In genomic region chr13:112771447-112772208, GRCm38 (mm10) we compare ENCODE assay signal across 9 mouse cellular contexts. TPM values are rescaled to one million over a fixed set of nuclear protein-coding genes. Genes with fewer than 3 reads are reported as not detected.
DNase-seq lines count a peak whose midpoint lies in the region; ATAC-seq and TF ChIP-seq lines count a peak whose summit lies in the region.
"Had no signal": no experiment of that assay in that cellular context is flagged by ENCODE, and none has a peak within 500 bp of the region (broad histone marks: within the 10 kb centered on the region; RNA-seq: fewer than 3 reads in every experiment).

No protein-coding gene starts in this region.

- H3K27me3 ChIP-seq in liver, embryonic 15.5 days, result peaks cover 10% of the 10 kb centered on the region; the same call in 1 of the 2 replicates
- H3K27me3 ChIP-seq in liver, embryonic 11.5 days (replicated peaks; ENCODE audit: control insufficient read depth, insufficient read depth, low read length), result no peaks in the 10 kb centered on the region
- no peaks in the 10 kb centered on the region for H3K27me3 ChIP-seq in intestine, embryonic 16.5 days (replicated peaks; ENCODE audit: control insufficient read depth, insufficient read depth, low read length)
- H3K27me3 ChIP-seq in myocyte (ENCODE audit: control insufficient read depth, insufficient read depth, insufficient read length), result no peaks in the 10 kb centered on the region

- H3K4me2 ChIP-seq in liver, embryonic 15.5 days, result no peak overlapping the region
- no peak overlapping the region for H3K4me2 ChIP-seq in liver, embryonic 11.5 days
- peak overlapping the region; percentile 19; the same call in 1 of the 2 replicates for H3K4me2 ChIP-seq in intestine, embryonic 16.5 days (ENCODE audit: low read depth, low read length)
- peak overlapping the region; percentile 91 for H3K4me2 ChIP-seq in myocyte (ENCODE audit: low read depth)

- H3K79me2 ChIP-seq in myocyte (ENCODE audit: control insufficient read depth, insufficient read depth), result no peaks in the 10 kb centered on the region

- H3ac ChIP-seq in myocyte (ENCODE audit: control insufficient read depth, insufficient read length), result no peak overlapping the region

- WGBS in liver, embryonic 15.5 days (ENCODE audit: insufficient replicate concordance), result 42% methylated on average over 15 of the region's 15 CpGs
- 46% methylated on average over 15 of the region's 15 CpGs for WGBS in liver, embryonic 11.5 days
- 48% methylated on average over 15 of the region's 15 CpGs for WGBS in intestine, embryonic 16.5 days

- no peaks in the 10 kb centered on the region for H3K36me3 ChIP-seq in liver, embryonic 15.5 days (replicated peaks)
- no peaks in the 10 kb centered on the region for H3K36me3 ChIP-seq in liver, embryonic 11.5 days (ENCODE audit: control insufficient read depth, insufficient read depth, low read length)
- H3K36me3 ChIP-seq in intestine, embryonic 16.5 days (ENCODE audit: control insufficient read depth, insufficient read depth, low read length), result no peaks in the 10 kb centered on the region
- no peaks in the 10 kb centered on the region for H3K36me3 ChIP-seq in myocyte (ENCODE audit: control insufficient read depth, insufficient read depth)

- H3K9ac ChIP-seq in liver, embryonic 15.5 days, result no peak overlapping the region
- no peak overlapping the region for H3K9ac ChIP-seq in liver, embryonic 11.5 days (ENCODE audit: low read depth, low read length)
- no peak overlapping the region for H3K9ac ChIP-seq in intestine, embryonic 16.5 days (ENCODE audit: low read depth, low read length)

- no peak for ATAC-seq in liver, embryonic 15.5 days (ENCODE audit: insufficient read depth)
- no peak for ATAC-seq in liver, embryonic 11.5 days (replicated peaks; ENCODE audit: low FRiP score)
- no peak for ATAC-seq in intestine, embryonic 16.5 days
- ATAC-seq in megakaryocyte-erythroid progenitor cell, adult 5-6 weeks (replicated peaks; ENCODE audit: low FRiP score, low TSS enrichment, poor library complexity, severe bottlenecking), result no peak

- H3K4me3 ChIP-seq in liver, embryonic 15.5 days (replicated peaks), result no peak overlapping the region
- no peak overlapping the region for H3K4me3 ChIP-seq in liver, embryonic 11.5 days (ENCODE audit: low read depth, low read length)
- H3K4me3 ChIP-seq in intestine, embryonic 16.5 days (ENCODE audit: low read length), result no peak overlapping the region
- H3K4me3 ChIP-seq in myocyte, result peak overlapping the region; percentile 11

- H3K9me3 ChIP-seq in liver, embryonic 15.5 days (replicated peaks), result no peaks in the 10 kb centered on the region
- H3K9me3 ChIP-seq in liver, embryonic 11.5 days (ENCODE audit: control insufficient read depth, low read length), result peaks cover 8% of the 10 kb centered on the region; the same call in 1 of the 2 replicates
- peaks cover 6% of the 10 kb centered on the region for H3K9me3 ChIP-seq in intestine, embryonic 16.5 days (ENCODE audit: control insufficient read depth, low read length)

- H3K4me1 ChIP-seq in liver, embryonic 15.5 days (replicated peaks), result peaks cover 7% of the 10 kb centered on the region; the same call in 1 of the 2 replicates
- H3K4me1 ChIP-seq in liver, embryonic 11.5 days (replicated peaks; ENCODE audit: control insufficient read depth, insufficient read depth, low read length), result no peaks in the 10 kb centered on the region
- H3K4me1 ChIP-seq in intestine, embryonic 16.5 days (ENCODE audit: control insufficient read depth, insufficient read depth, low read length), result peaks cover 9% of the 10 kb centered on the region

- DNase-seq in liver, embryonic 11.5 days (ENCODE audit: low spot score), result no peak
- DNase-seq in adrenal gland, postnatal 25 days, result peak; percentile 40
- DNase-seq in embryo, embryonic 10 days (ENCODE audit: low spot score), result no peak
- DNase-seq in yolk sac, embryonic 10.5 days (ENCODE audit: low spot score), result no peak
- DNase-seq: left cerebral cortex, postnatal 4 days had no signal

- 0 out of 2 replicates have a peak overlapping the region, but pooled peaks have one; percentile 9 for H3K27ac ChIP-seq in liver, embryonic 15.5 days (replicated peaks)
- H3K27ac ChIP-seq in liver, embryonic 11.5 days (ENCODE audit: low read depth, low read length), result no peak overlapping the region
- H3K27ac ChIP-seq in intestine, embryonic 16.5 days (ENCODE audit: low read length), result no peak overlapping the region

- TF ChIP-seq POLR2A in myocyte (IDR thresholded peaks at IDR 0.05; ENCODE audit: insufficient read length, low read depth), result no peak

TF ChIP-seq in myocyte, 11 proteins besides CTCF, POLR2A, EP300 and RAD21:
- TF ChIP-seq SRF (IDR thresholded peaks at IDR 0.05; ENCODE audit: control insufficient read depth, insufficient read length, low read depth) (no peak), TCF12 (IDR thresholded peaks at IDR 0.05; ENCODE audit: insufficient read depth, poor library complexity, severe bottlenecking) (no peak), TCF3 (IDR thresholded peaks at IDR 0.05; ENCODE audit: insufficient read length, low read depth) (no peak), REST (IDR thresholded peaks at IDR 0.05; ENCODE audit: insufficient read depth, insufficient read length) (no peak)

RNA-seq across cellular contexts. Expression of gene Plpp1, which starts 29.0 kb away (rescaled TPM):
- 42.1 and 45.6 TPM in 2 replicates for polyA plus RNA-seq in liver, embryonic 15.5 days (2015; fragmentation: Nextera tagmentation; extraction: Ambion mirVana)
- polyA plus RNA-seq in liver, embryonic 11.5 days (2014; fragmentation: Nextera tagmentation; extraction: Ambion mirVana), result 27.4 and 29.1 TPM in 2 replicates
- total RNA-seq in adrenal gland, postnatal 25 days (2021), result 225 and 226 TPM in 2 replicates
- 94.5 and 97.3 TPM in 2 replicates for polyA plus RNA-seq in intestine, embryonic 16.5 days (2015; fragmentation: Nextera tagmentation; extraction: Ambion mirVana)
- polyA plus RNA-seq in myocyte (2012; fragmentation: generic; extraction: Trizol), result 133 TPM
- total RNA-seq in megakaryocyte-erythroid progenitor cell, adult 5-6 weeks (2014; fragmentation: Nextera tagmentation), result 9.7 and 17.3 TPM in 2 replicates
- total RNA-seq in megakaryocyte-erythroid progenitor cell, adult 5-6 weeks (2017), result 8.3 and 19.3 TPM in 2 replicates

Comparison
In these comparisons a context has a peak if more than half of its experiments do, and no peak if none do; other contexts are left out.
1. H3K4me2 ChIP-seq: peak in intestine, embryonic 16.5 days (single experiment) and myocyte (single experiment); none in liver, embryonic 15.5 days (single experiment) and liver, embryonic 11.5 days (single experiment).